Mouse (Mus musculus): Measurements from ENCODE around the gene Znfx1. TPM values are rescaled to one million over a fixed set of nuclear protein-coding genes. Genes with fewer than 3 reads are reported as not detected.

Gene Znfx1
- polyA plus RNA-seq, 1 experiment from 2014 or later = 5.5 TPM

GRCm38 (mm10) chr2:166995021-166995795 is 67.6 kb downstream of the Znfx1 start:
- Histone ChIP-seq H3K36me3 (peaks cover 6% of the 10 kb centered on the region; the same call in 1 of the 2 replicates), H3K27me3 (ENCODE audit: low read depth, poor library complexity, severe bottlenecking) (no peaks in the 10 kb centered on the region), H3K4me1 (peaks cover 42% of the 10 kb centered on the region), H3K27ac (replicated peaks) (peak overlapping the region; percentile 97), H3K4me3 (peak overlapping the region; percentile 98), H3K9me3 (replicated peaks) (no peaks in the 10 kb centered on the region)
- DNase-seq (ENCODE audit: low spot score) = peak; percentile 17
- 9% methylated on average over 28 of the region's 28 CpGs for WGBS

DNA sequence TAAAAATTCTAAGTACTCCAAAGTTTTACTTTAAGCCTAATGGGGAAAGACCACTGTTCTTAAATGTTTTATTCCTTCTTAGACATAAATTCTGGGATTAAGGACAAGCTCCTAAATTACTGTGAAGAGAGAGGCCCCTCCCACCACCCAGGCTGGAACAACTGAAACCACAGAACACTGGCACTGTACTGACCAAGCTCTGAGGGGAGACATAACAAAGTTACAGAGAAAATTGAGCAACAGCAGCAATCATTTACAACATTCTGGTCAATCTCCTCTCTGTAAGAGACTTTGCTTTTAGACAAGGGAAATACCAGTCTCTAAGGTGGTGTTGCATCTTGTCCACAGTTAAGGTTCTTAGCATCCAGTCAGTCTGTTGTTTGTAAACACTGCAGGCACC is 70.9 kb downstream of the Znfx1 start:
- Histone ChIP-seq H3K27ac (replicated peaks) (no peak overlapping the region), H3K4me1 (peaks cover 42% of the 10 kb centered on the region), H3K36me3 (peaks cover 15% of the 10 kb centered on the region; the same call in 1 of the 2 replicates), H3K4me3 (no peak overlapping the region), H3K9me3 (replicated peaks) (no peaks in the 10 kb centered on the region), H3K27me3 (ENCODE audit: low read depth, poor library complexity, severe bottlenecking) (no peaks in the 10 kb centered on the region)
- DNase-seq (ENCODE audit: low spot score) = no peak

GRCm38 (mm10) chr2:166990861-166991260 is 72.0 kb downstream of the Znfx1 start:
- 92% methylated on average over 7 of the region's 7 CpGs for WGBS
- H3K27me3 ChIP-seq (ENCODE audit: low read depth, poor library complexity, severe bottlenecking) = no peaks in the 10 kb centered on the region
- H3K4me1 ChIP-seq = peaks cover 36% of the 10 kb centered on the region
- H3K27ac ChIP-seq (replicated peaks) = no peak overlapping the region
- no peak overlapping the region for H3K4me3 ChIP-seq
- peaks cover 15% of the 10 kb centered on the region; the same call in 1 of the 2 replicates for H3K36me3 ChIP-seq
- DNase-seq (ENCODE audit: low spot score) = no peak
- H3K9me3 ChIP-seq (replicated peaks) = no peaks in the 10 kb centered on the region

Other genes starting within 250 kb of the Znfx1 start
- 207 and 219 TPM in 2 replicates for gene Cse1l, start 157.0 kb downstream of the Znfx1 start, polyA plus RNA-seq (2016; fragmentation: Nextera tagmentation; extraction: Ambion mirVana)
- 88.6 and 104 TPM in 2 replicates for gene Stau1, start 66.7 kb downstream of the Znfx1 start, polyA plus RNA-seq (2016; fragmentation: Nextera tagmentation; extraction: Ambion mirVana)
- 63.9 and 69.3 TPM in 2 replicates for gene Ddx27, start 47.8 kb downstream of the Znfx1 start, polyA plus RNA-seq (2016; fragmentation: Nextera tagmentation; extraction: Ambion mirVana)
- gene Kcnb1, start 127.1 kb upstream of the Znfx1 start, polyA plus RNA-seq (2016; fragmentation: Nextera tagmentation; extraction: Ambion mirVana) = 0.49 and 1.0 TPM in 2 replicates
- 11.7 and 12.7 TPM in 2 replicates for gene Ptgis, start 177.6 kb upstream of the Znfx1 start, polyA plus RNA-seq (2016; fragmentation: Nextera tagmentation; extraction: Ambion mirVana)

Measured in midbrain, embryonic 10.5 days (tissue).